Mouse (Mus musculus) cerebellum, adult 9-11 months (tissue): ENCODE results near the gene Clba1.
A peak's percentile ranks its signal among the peaks of the same experiment; 100 is the strongest.

ENCODE experiments used
- DNase-seq: peaks from one replicate; pipeline ENCODE4 v3.0.0; 2022

Clba1 gene

GRCm38 (mm10) chr12:112808587-112809364, at the start of gene Clba1:
TSS of gene Clba1 (plus strand) at chr12:112808937.
- DNase-seq, result peak; percentile 94

GRCm38 (mm10) chr12:112759471-112759870, 49.3 kb upstream of the Clba1 start:
- DNase-seq, result no peak

GRCm38 (mm10) chr12:112760154-112760926, 48.4 kb upstream of the Clba1 start, which contains the start of gene Pld4:
TSS of gene Pld4 (plus strand) at chr12:112760655.
- DNase-seq, result no peak

- no peak for DNase-seq
Measured at GRCm38 (mm10) chr12:112761411-112761810, 47.3 kb upstream of the Clba1 start.

- no peak for DNase-seq
Measured at GRCm38 (mm10) chr12:112762018-112762417, 46.7 kb upstream of the Clba1 start.

- DNase-seq, result no peak
Measured at GRCm38 (mm10) chr12:112763176-112763575, 45.6 kb upstream of the Clba1 start.

- no peak for DNase-seq
Measured at GRCm38 (mm10) chr12:112764141-112764540, 44.6 kb upstream of the Clba1 start.

GRCm38 (mm10) chr12:112764991-112765390, 43.7 kb upstream of the Clba1 start:
- DNase-seq, result no peak

GRCm38 (mm10) chr12:112766586-112766985, 42.2 kb upstream of the Clba1 start:
- DNase-seq, result no peak

GRCm38 (mm10) chr12:112767036-112767890, 41.5 kb upstream of the Clba1 start:
- DNase-seq, result no peak

GRCm38 (mm10) chr12:112768166-112768565, 40.6 kb upstream of the Clba1 start:
- DNase-seq, result no peak

GRCm38 (mm10) chr12:112769031-112769430, 39.7 kb upstream of the Clba1 start:
- DNase-seq, result no peak

GRCm38 (mm10) chr12:112769751-112770150, 39.0 kb upstream of the Clba1 start:
- no peak for DNase-seq

- DNase-seq, result no peak
Measured at GRCm38 (mm10) chr12:112770396-112770795, 38.3 kb upstream of the Clba1 start.

- no peak for DNase-seq
Measured at GRCm38 (mm10) chr12:112772306-112772705, 36.4 kb upstream of the Clba1 start.

GRCm38 (mm10) chr12:112773366-112773765, 35.4 kb upstream of the Clba1 start:
- DNase-seq, result no peak

- no peak for DNase-seq
Measured at GRCm38 (mm10) chr12:112774026-112774425, 34.7 kb upstream of the Clba1 start.

- no peak for DNase-seq
Measured at GRCm38 (mm10) chr12:112774481-112774880, 34.3 kb upstream of the Clba1 start.

GRCm38 (mm10) chr12:112791026-112791425, 17.7 kb upstream of the Clba1 start:
- no peak for DNase-seq

- no peak for DNase-seq
Measured at GRCm38 (mm10) chr12:112793601-112794355, 15.0 kb upstream of the Clba1 start.

GRCm38 (mm10) chr12:112794356-112794816, 14.4 kb upstream of the Clba1 start:
- no peak for DNase-seq

GRCm38 (mm10) chr12:112794998-112795397, 13.7 kb upstream of the Clba1 start:
- DNase-seq, result no peak
